Comparison of ENCODE assay signal across 9 mouse cellular contexts in genomic region chr3:107188226-107188899, GRCm38 (mm10). TPM values are rescaled to one million over a fixed set of nuclear protein-coding genes. Genes with fewer than 3 reads are reported as not detected.
DNase-seq lines count a peak whose midpoint lies in the region; ATAC-seq and TF ChIP-seq lines count a peak whose summit lies in the region.
"Had no signal": no experiment of that assay in that cellular context is flagged by ENCODE, and none has a peak within 500 bp of the region (broad histone marks: within the 10 kb centered on the region; RNA-seq: fewer than 3 reads in every experiment).

No protein-coding gene starts in this region.

- no peak overlapping the region for H3K27ac ChIP-seq in forebrain, embryonic 16.5 days (ENCODE audit: low read length)
- no peak overlapping the region for H3K27ac ChIP-seq in kidney, embryonic 16.5 days (ENCODE audit: low read length)
- no peak overlapping the region for H3K27ac ChIP-seq in liver, postnatal 0 days (ENCODE audit: low read depth)

- peak; percentile 85 for ATAC-seq in forebrain, embryonic 16.5 days
- ATAC-seq in kidney, embryonic 16.5 days (ENCODE audit: low FRiP score, low TSS enrichment) = 0 out of 2 replicates have a peak, but pooled peaks have one; percentile 27
- ATAC-seq in liver, postnatal 0 days = no peak
- no peak for ATAC-seq in erythroblast, adult 5-6 weeks (replicated peaks; ENCODE audit: low FRiP score, poor library complexity, severe bottlenecking)

- no peaks in the 10 kb centered on the region for H3K27me3 ChIP-seq in forebrain, embryonic 16.5 days (replicated peaks; ENCODE audit: control insufficient read depth, insufficient read depth, low read length)
- no peaks in the 10 kb centered on the region for H3K27me3 ChIP-seq in kidney, embryonic 16.5 days (ENCODE audit: insufficient read depth, low read length)
- H3K27me3 ChIP-seq in liver, postnatal 0 days (ENCODE audit: insufficient read depth, low read length) = no peaks in the 10 kb centered on the region

- H3K9me3 ChIP-seq in forebrain, embryonic 16.5 days (ENCODE audit: control insufficient read depth, low read length) = no peaks in the 10 kb centered on the region
- H3K9me3 ChIP-seq in kidney, embryonic 16.5 days (ENCODE audit: low read length) = no peaks in the 10 kb centered on the region
- no peaks in the 10 kb centered on the region for H3K9me3 ChIP-seq in liver, postnatal 0 days (ENCODE audit: low read length)

- no peak overlapping the region for H3K9ac ChIP-seq in forebrain, embryonic 16.5 days (replicated peaks; ENCODE audit: low read depth, low read length)
- no peak overlapping the region for H3K9ac ChIP-seq in kidney, embryonic 16.5 days (replicated peaks; ENCODE audit: low read length)
- H3K9ac ChIP-seq in liver, postnatal 0 days (replicated peaks) = no peak overlapping the region

- TF ChIP-seq EP300 in liver, postnatal 0 days (IDR thresholded peaks at IDR 0.05; ENCODE audit: low read depth) = no peak

- H3K36me3 ChIP-seq in forebrain, embryonic 16.5 days (ENCODE audit: control insufficient read depth, insufficient read depth) = no peaks in the 10 kb centered on the region
- H3K36me3 ChIP-seq in kidney, embryonic 16.5 days (ENCODE audit: insufficient read depth, low read length) = no peaks in the 10 kb centered on the region
- H3K36me3 ChIP-seq in liver, postnatal 0 days (replicated peaks; ENCODE audit: insufficient read depth, low read length) = no peaks in the 10 kb centered on the region

- H3K4me1 ChIP-seq in forebrain, embryonic 16.5 days (replicated peaks; ENCODE audit: control insufficient read depth, insufficient read depth, low read length) = 0 out of 2 replicates have a peak, but pooled peaks cover 2% of the 10 kb centered on the region
- no peaks in the 10 kb centered on the region for H3K4me1 ChIP-seq in kidney, embryonic 16.5 days (ENCODE audit: insufficient read depth, low read length)
- no peaks in the 10 kb centered on the region for H3K4me1 ChIP-seq in liver, postnatal 0 days (ENCODE audit: insufficient read depth)

- WGBS in forebrain, embryonic 16.5 days = 43% methylated on average over 6 of the region's 6 CpGs
- 41% methylated on average over 6 of the region's 6 CpGs for WGBS in kidney, embryonic 16.5 days
- 32% methylated on average over 6 of the region's 6 CpGs for WGBS in liver, postnatal 0 days (ENCODE audit: insufficient replicate concordance)

- no peak overlapping the region for H3K4me3 ChIP-seq in forebrain, embryonic 16.5 days (replicated peaks; ENCODE audit: low read length)
- H3K4me3 ChIP-seq in kidney, embryonic 16.5 days (ENCODE audit: low read length) = no peak overlapping the region
- no peak overlapping the region for H3K4me3 ChIP-seq in liver, postnatal 0 days (ENCODE audit: low read depth, low read length)

- DNase-seq in gastrocnemius, adult 18-20 months (ENCODE audit: low spot score) = peak; percentile 55
- DNase-seq in gastrocnemius, postnatal 25 days = no peak
- peak; percentile 92 for DNase-seq in brain, adult 2 months (ENCODE audit: low read depth, low spot score)
- DNase-seq in liver, postnatal 0 days = peak; percentile 20
- peak; percentile 45 for DNase-seq in retina, postnatal 7 days (ENCODE audit: low read depth, low spot score)

- no peak overlapping the region for H3K4me2 ChIP-seq in forebrain, embryonic 16.5 days (ENCODE audit: low read length)
- H3K4me2 ChIP-seq in kidney, embryonic 16.5 days (replicated peaks; ENCODE audit: low read depth, low read length) = no peak overlapping the region
- H3K4me2 ChIP-seq in liver, postnatal 0 days (ENCODE audit: low read depth, low read length) = no peak overlapping the region

- peak; percentile 62 for TF ChIP-seq CTCF in liver, postnatal 0 days (IDR thresholded peaks at IDR 0.05; ENCODE audit: low read depth)

RNA-seq across cellular contexts. Expression of gene Kcna10, which starts 5.5 kb away (rescaled TPM):
- not detected for total RNA-seq in gastrocnemius, adult 18-20 months (2021)
- under 1 TPM in 1 of 2 experiments, not detected in 1; 0.23 TPM for total RNA-seq in gastrocnemius, postnatal 25 days (2021)
- not detected in 2 replicates for polyA plus RNA-seq in forebrain, embryonic 16.5 days (2015; fragmentation: Nextera tagmentation; extraction: Ambion mirVana)
- polyA plus RNA-seq in kidney, embryonic 16.5 days (2015; fragmentation: Nextera tagmentation; extraction: Ambion mirVana) = not detected in 2 replicates
- not detected in 2 replicates for polyA plus RNA-seq in liver, postnatal 0 days (2015; fragmentation: Nextera tagmentation; extraction: Ambion mirVana)
- total RNA-seq in erythroblast, adult 5-6 weeks (2015; ENCODE audit: low replicate concordance) = not detected in 2 replicates
- total RNA-seq in erythroblast, adult 5-6 weeks (2017; ENCODE audit: low replicate concordance) = not detected in 2 replicates
- polyA plus RNA-seq: large intestine, adult 2 months had no signal

RNA-seq across cellular contexts. Expression of gene Cym, which starts 33.2 kb away (rescaled TPM):
- total RNA-seq in gastrocnemius, adult 18-20 months (2021) = not detected
- total RNA-seq in gastrocnemius, postnatal 25 days (2021) = not detected
- polyA plus RNA-seq in forebrain, embryonic 16.5 days (2015; fragmentation: Nextera tagmentation; extraction: Ambion mirVana) = not detected in 2 replicates
- 0.89 TPM in 1 of 2 replicates, not detected in the other for polyA plus RNA-seq in kidney, embryonic 16.5 days (2015; fragmentation: Nextera tagmentation; extraction: Ambion mirVana)
- 3.9 and 4.2 TPM in 2 replicates for polyA plus RNA-seq in liver, postnatal 0 days (2015; fragmentation: Nextera tagmentation; extraction: Ambion mirVana)
- total RNA-seq in erythroblast, adult 5-6 weeks (2015; ENCODE audit: low replicate concordance) = not detected in 2 replicates
- total RNA-seq in erythroblast, adult 5-6 weeks (2017; ENCODE audit: low replicate concordance) = not detected in 2 replicates

RNA-seq across cellular contexts. Expression of gene A630076J17Rik, which starts 42.1 kb away (rescaled TPM):
- total RNA-seq in gastrocnemius, adult 18-20 months (2021) = not detected
- total RNA-seq in gastrocnemius, postnatal 25 days (2021) = not detected
- polyA plus RNA-seq in forebrain, embryonic 16.5 days (2015; fragmentation: Nextera tagmentation; extraction: Ambion mirVana) = not detected in 2 replicates
- not detected in 2 replicates for polyA plus RNA-seq in kidney, embryonic 16.5 days (2015; fragmentation: Nextera tagmentation; extraction: Ambion mirVana)
- 0.24 and 0.26 TPM in 2 replicates for polyA plus RNA-seq in liver, postnatal 0 days (2015; fragmentation: Nextera tagmentation; extraction: Ambion mirVana)
- not detected in 2 replicates for total RNA-seq in erythroblast, adult 5-6 weeks (2015; ENCODE audit: low replicate concordance)
- 0.42 TPM in 1 of 2 replicates, not detected in the other for total RNA-seq in erythroblast, adult 5-6 weeks (2017; ENCODE audit: low replicate concordance)
- polyA plus RNA-seq: large intestine, adult 2 months had no signal

RNA-seq across cellular contexts. Expression of gene Prok1, which starts 51.1 kb away (rescaled TPM):
- not detected for total RNA-seq in gastrocnemius, adult 18-20 months (2021)
- total RNA-seq in gastrocnemius, postnatal 25 days (2021) = not detected
- 0.19 TPM in 1 of 2 replicates, not detected in the other for polyA plus RNA-seq in forebrain, embryonic 16.5 days (2015; fragmentation: Nextera tagmentation; extraction: Ambion mirVana)
- polyA plus RNA-seq in kidney, embryonic 16.5 days (2015; fragmentation: Nextera tagmentation; extraction: Ambion mirVana) = 0.14 TPM in 1 of 2 replicates, not detected in the other
- 9.8 and 10.5 TPM in 2 replicates for polyA plus RNA-seq in liver, postnatal 0 days (2015; fragmentation: Nextera tagmentation; extraction: Ambion mirVana)
- not detected in 2 replicates for total RNA-seq in erythroblast, adult 5-6 weeks (2015; ENCODE audit: low replicate concordance)
- total RNA-seq in erythroblast, adult 5-6 weeks (2017; ENCODE audit: low replicate concordance) = not detected in 2 replicates

Comparison
In these comparisons a context has a peak if more than half of its experiments do, and no peak if none do; other contexts are left out.
1. ATAC-seq: peak in forebrain, embryonic 16.5 days (single experiment) and kidney, embryonic 16.5 days (single experiment); none in liver, postnatal 0 days (single experiment) and erythroblast, adult 5-6 weeks (single experiment).